Mouse (Mus musculus) hindbrain, embryonic 11.5 days (tissue): ENCODE data around the gene Gsdme. TPM values are rescaled to one million over a fixed set of nuclear protein-coding genes. Genes with fewer than 3 reads are reported as not detected.

ENCODE experiments used
- ATAC-seq: fragments of 200-750 bp; cut with Nextera tagmentation; 2 replicates; pipeline ENCODE4 v1.8.0; 2017; ENCODE audit warnings: mild to moderate bottlenecking, moderate TSS enrichment, moderate library complexity; ENCODE audit not compliant: low FRiP score
- DNase-seq: peaks from one replicate; pipeline ENCODE4 v3.0.0-alpha.2; 2015; ENCODE audit warnings: low spot score
- H3K27ac ChIP-seq: fragments of 300-500 bp; sonication (generic); 2 replicates; pipeline ENCODE4 v1.5.1; 2014; ENCODE audit warnings: mild to moderate bottlenecking, low read depth, low read length
- H3K27me3 ChIP-seq: fragments of 300-500 bp; sonication (generic); 2 replicates; pipeline ENCODE4 v1.6.1; 2014; ENCODE audit warnings: mild to moderate bottlenecking, low read length, moderate library complexity, mixed read lengths; ENCODE audit not compliant: control insufficient read depth, insufficient read depth
- H3K36me3 ChIP-seq: fragments of 300-500 bp; sonication (generic); 2 replicates; pipeline ENCODE4 v1.6.1; 2014; ENCODE audit warnings: mild to moderate bottlenecking, low read length, moderate library complexity, mixed read lengths; ENCODE audit not compliant: control insufficient read depth, insufficient read depth
- H3K4me1 ChIP-seq: fragments of 300-500 bp; sonication (generic); replicated peaks from 2 replicates; pipeline ENCODE4 v1.6.1; 2014; ENCODE audit warnings: low read length, mixed read lengths; ENCODE audit not compliant: control insufficient read depth, insufficient read depth
- H3K4me2 ChIP-seq: fragments of 300-500 bp; sonication (generic); replicated peaks from 2 replicates; pipeline ENCODE4 v1.6.1; 2014; ENCODE audit warnings: mild to moderate bottlenecking, low read depth, low read length
- H3K4me3 ChIP-seq: fragments of 300-500 bp; sonication (generic); 2 replicates; pipeline ENCODE4 v1.5.1; 2014; ENCODE audit warnings: low read depth, low read length
- H3K9ac ChIP-seq: fragments of 300-500 bp; sonication (generic); 2 replicates; pipeline ENCODE4 v1.6.1; 2014; ENCODE audit warnings: low read depth, low read length
- H3K9me3 ChIP-seq: fragments of 300-500 bp; sonication (generic); 2 replicates; pipeline ENCODE4 v1.6.1; 2016; ENCODE audit warnings: low read length; ENCODE audit not compliant: control insufficient read depth
- WGBS: fragments of 180-500 bp; shearing (Covaris S2); extraction: QIAGEN DNeasy Blood & Tissue Kit; methylation state at CpG from one replicate; pipeline ENCODE4 v1.1.7; 2014; 5-methylcytosine and 5-hydroxymethylcytosine counted together
- polyA plus RNA-seq: library from polyadenylated mRNA; unstranded; fragments of >200 nt; fragmentation: Nextera tagmentation; extraction: Ambion mirVana; gene quantifications from 2 replicates; pipeline ENCODE4 v1.2.1, GENCODE M21; 2014

The Gsdme gene
- polyA plus RNA-seq, 1 experiment from 2014 or later, result 55.0 TPM

GRCm38 (mm10) chr6:50220863-50221262, 42.8 kb downstream of the Gsdme start:
- Histone ChIP-seq H3K36me3 (no peaks in the 10 kb centered on the region), H3K9ac (no peak overlapping the region), H3K9me3 (no peaks in the 10 kb centered on the region), H3K4me1 (no peaks in the 10 kb centered on the region), H3K4me3 (no peak overlapping the region), H3K27me3 (no peaks in the 10 kb centered on the region), H3K27ac (no peak overlapping the region), H3K4me2 (no peak overlapping the region)
- DNase-seq (peak; percentile 35), ATAC-seq (no peak)
- WGBS, result 50% methylated on average over 6 of the region's 6 CpGs

DNA sequence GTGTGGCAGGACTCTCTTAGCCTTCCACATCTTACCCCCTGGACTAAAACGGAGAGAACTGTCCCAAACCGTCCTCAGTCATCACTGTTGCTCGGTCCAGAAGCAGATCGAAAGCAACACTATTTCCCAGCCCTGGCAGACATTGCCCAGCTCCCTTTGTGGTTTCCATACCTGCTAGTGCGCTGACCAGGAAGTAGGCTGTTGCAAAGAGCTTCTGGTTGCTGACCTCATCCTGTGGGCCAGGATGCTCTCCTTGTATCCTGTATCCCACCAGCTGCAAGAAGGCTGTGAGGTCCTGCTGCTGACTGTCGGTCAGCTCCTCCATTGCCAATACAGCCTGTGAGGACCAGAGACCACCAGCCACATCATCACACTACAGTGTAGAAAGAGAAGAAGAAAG, 44.6 kb downstream of the Gsdme start:
- Histone ChIP-seq H3K9me3 (no peaks in the 10 kb centered on the region), H3K36me3 (no peaks in the 10 kb centered on the region), H3K27ac (no peak overlapping the region), H3K27me3 (no peaks in the 10 kb centered on the region), H3K9ac (no peak overlapping the region), H3K4me2 (no peak overlapping the region), H3K4me3 (no peak overlapping the region), H3K4me1 (no peaks in the 10 kb centered on the region)
- 86% methylated on average over 6 of the region's 6 CpGs for WGBS
- DNase-seq, result no peak
- ATAC-seq, result no peak

DNA sequence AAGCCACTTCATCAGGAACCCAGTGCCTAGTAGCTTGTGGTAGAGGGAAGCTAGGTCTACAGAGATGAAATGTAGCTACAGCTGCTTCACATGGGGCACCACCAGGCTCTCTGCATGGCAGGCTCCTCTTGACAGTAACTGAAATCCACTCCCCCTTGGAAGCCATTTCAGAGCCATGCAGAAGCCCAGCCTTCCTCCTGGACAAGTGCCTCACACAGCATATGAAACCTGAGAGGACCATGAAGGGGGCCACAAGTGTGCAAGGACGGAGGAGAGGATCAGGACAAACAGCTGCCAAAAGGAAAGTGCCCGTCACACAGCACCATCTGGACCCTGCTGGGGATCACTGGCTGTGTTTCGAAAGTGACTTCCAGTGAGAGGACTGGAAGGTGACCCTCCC, 45.0 kb downstream of the Gsdme start:
- DNase-seq, result no peak
- H3K4me3 ChIP-seq, result no peak overlapping the region
- H3K36me3 ChIP-seq, result no peaks in the 10 kb centered on the region
- H3K9ac ChIP-seq, result no peak overlapping the region
- ATAC-seq, result no peak
- WGBS, result 60% methylated on average over 3 of the region's 3 CpGs
- no peak overlapping the region for H3K4me2 ChIP-seq
- no peaks in the 10 kb centered on the region for H3K27me3 ChIP-seq
- H3K4me1 ChIP-seq, result no peaks in the 10 kb centered on the region
- H3K27ac ChIP-seq, result no peak overlapping the region
- H3K9me3 ChIP-seq, result no peaks in the 10 kb centered on the region

- 94% methylated on average over 4 of the region's 4 CpGs for WGBS
- H3K9ac ChIP-seq, result no peak overlapping the region
- H3K27me3 ChIP-seq, result no peaks in the 10 kb centered on the region
- no peak overlapping the region for H3K27ac ChIP-seq
- ATAC-seq (no peak), DNase-seq (no peak)
- no peak overlapping the region for H3K4me3 ChIP-seq
- no peaks in the 10 kb centered on the region for H3K36me3 ChIP-seq
- H3K4me2 ChIP-seq, result no peak overlapping the region
- H3K9me3 ChIP-seq, result no peaks in the 10 kb centered on the region
- H3K4me1 ChIP-seq, result no peaks in the 10 kb centered on the region
Measured at GRCm38 (mm10) chr6:50215986-50216385, 47.7 kb downstream of the Gsdme start.

- Histone ChIP-seq H3K4me3 (no peak overlapping the region), H3K9me3 (no peaks in the 10 kb centered on the region), H3K36me3 (no peaks in the 10 kb centered on the region), H3K9ac (no peak overlapping the region), H3K4me2 (no peak overlapping the region), H3K27me3 (no peaks in the 10 kb centered on the region), H3K4me1 (no peaks in the 10 kb centered on the region), H3K27ac (no peak overlapping the region)
- ATAC-seq (no peak), DNase-seq (no peak)
- WGBS, result 90% methylated on average over 2 of the region's 2 CpGs
Measured at GRCm38 (mm10) chr6:50215373-50215745, 48.3 kb downstream of the Gsdme start.

DNA sequence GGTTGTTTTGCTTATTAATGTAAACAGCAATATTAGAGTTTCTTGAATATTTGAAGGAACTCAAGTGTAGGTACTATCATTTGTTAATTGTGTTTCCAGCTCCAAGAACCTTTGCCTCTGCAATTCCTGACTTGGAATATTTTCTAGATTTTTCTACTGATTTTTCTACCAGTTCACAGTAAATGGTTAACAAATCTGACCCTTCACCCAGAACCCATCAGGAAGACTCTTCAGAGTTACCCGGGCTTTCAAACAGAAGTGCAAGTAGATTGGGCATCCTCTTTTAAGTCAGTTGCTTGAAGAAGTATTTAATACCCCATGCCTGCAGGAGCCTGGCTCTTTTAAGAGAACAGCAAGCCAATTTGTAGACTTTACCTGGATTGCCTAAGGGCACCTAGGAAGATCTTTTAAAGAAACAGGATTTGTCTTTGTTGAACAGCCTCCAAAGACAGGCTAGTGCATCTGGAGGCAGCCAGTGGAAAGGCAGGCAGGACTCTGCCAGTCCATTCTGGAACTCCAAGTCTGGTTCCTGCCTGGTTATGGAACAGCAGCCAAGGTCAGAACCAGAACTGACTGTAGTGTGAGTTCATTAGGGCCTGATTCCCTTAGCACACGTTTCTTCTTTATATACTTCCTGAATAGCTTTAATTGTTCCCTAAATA, 48.8 kb downstream of the Gsdme start:
- H3K36me3 ChIP-seq, result no peaks in the 10 kb centered on the region
- H3K27me3 ChIP-seq, result no peaks in the 10 kb centered on the region
- WGBS, result 78% methylated on average over 2 of the region's 2 CpGs
- no peaks in the 10 kb centered on the region for H3K9me3 ChIP-seq
- no peak overlapping the region for H3K9ac ChIP-seq
- ATAC-seq (no peak), DNase-seq (no peak)
- H3K4me3 ChIP-seq, result no peak overlapping the region
- H3K4me2 ChIP-seq, result no peak overlapping the region
- H3K27ac ChIP-seq, result no peak overlapping the region
- no peaks in the 10 kb centered on the region for H3K4me1 ChIP-seq

GRCm38 (mm10) chr6:50205093-50205492, 58.6 kb downstream of the Gsdme start:
- no peak overlapping the region for H3K4me3 ChIP-seq
- no peaks in the 10 kb centered on the region for H3K4me1 ChIP-seq
- no peak overlapping the region for H3K27ac ChIP-seq
- H3K9ac ChIP-seq, result no peak overlapping the region
- DNase-seq (no peak), ATAC-seq (no peak)
- H3K4me2 ChIP-seq, result no peak overlapping the region
- no peaks in the 10 kb centered on the region for H3K9me3 ChIP-seq
- H3K36me3 ChIP-seq, result no peaks in the 10 kb centered on the region
- no peaks in the 10 kb centered on the region for H3K27me3 ChIP-seq
- 96% methylated on average over 4 of the region's 4 CpGs for WGBS

DNA sequence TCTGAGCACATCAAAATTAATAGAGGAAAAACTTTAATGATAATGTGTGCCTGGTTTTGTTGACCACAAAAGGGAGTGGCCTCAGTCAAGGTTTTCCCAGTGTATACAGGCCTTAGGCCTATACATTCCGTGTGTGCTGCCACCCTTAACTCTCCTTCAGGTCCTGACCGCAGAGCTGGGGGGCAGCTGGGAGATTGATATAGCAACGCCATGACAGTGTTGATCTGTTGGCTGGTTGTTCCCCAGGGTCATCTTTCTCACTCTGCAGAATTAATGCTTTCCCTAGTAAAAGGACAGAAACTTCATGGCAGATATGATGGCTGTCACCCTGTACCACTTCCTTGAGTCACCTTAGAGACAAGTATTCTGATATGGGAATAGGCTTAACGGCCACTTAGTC, 59.3 kb downstream of the Gsdme start:
- Histone ChIP-seq H3K9me3 (no peaks in the 10 kb centered on the region), H3K27me3 (no peaks in the 10 kb centered on the region), H3K4me1 (no peaks in the 10 kb centered on the region), H3K9ac (no peak overlapping the region), H3K36me3 (no peaks in the 10 kb centered on the region), H3K27ac (no peak overlapping the region), H3K4me2 (no peak overlapping the region), H3K4me3 (no peak overlapping the region)
- DNase-seq (no peak), ATAC-seq (no peak)
- 87% methylated on average over 4 of the region's 4 CpGs for WGBS

GRCm38 (mm10) chr6:50193851-50194250, 69.8 kb downstream of the Gsdme start:
- ATAC-seq, result no peak
- DNase-seq, result no peak
- Histone ChIP-seq H3K27me3 (no peaks in the 10 kb centered on the region), H3K9me3 (no peaks in the 10 kb centered on the region), H3K9ac (no peak overlapping the region), H3K27ac (no peak overlapping the region), H3K4me2 (no peak overlapping the region), H3K4me3 (no peak overlapping the region), H3K4me1 (no peaks in the 10 kb centered on the region), H3K36me3 (no peaks in the 10 kb centered on the region)
- WGBS, result 87% methylated on average over 5 of the region's 5 CpGs
